Mouse (Mus musculus) embryonic facial prominence, embryonic 15.5 days (tissue): Measurements from ENCODE around the gene Ep300. TPM values are rescaled to one million over a fixed set of nuclear protein-coding genes. Genes with fewer than 3 reads are reported as not detected.

Source experiments
- ATAC-seq: fragments of 200-750 bp; cut with Nextera tagmentation; 2 replicates; pipeline ENCODE4 v1.8.0; 2017; ENCODE audit warnings: low read depth, moderate TSS enrichment; ENCODE audit not compliant: insufficient number of reproducible peaks, low FRiP score, low TSS enrichment
- H3K27ac ChIP-seq: fragments of 300-500 bp; sonication (generic); replicated peaks from 2 replicates; pipeline ENCODE4 v1.5.1; 2015; ENCODE audit warnings: mild to moderate bottlenecking, inconsistent platforms
- H3K27me3 ChIP-seq: fragments of 300-500 bp; sonication (generic); 2 replicates; pipeline ENCODE4 v1.6.1; 2015; ENCODE audit warnings: inconsistent platforms
- H3K36me3 ChIP-seq: fragments of 300-500 bp; sonication (generic); 2 replicates; pipeline ENCODE4 v1.6.1; 2015; ENCODE audit warnings: mild to moderate bottlenecking, inconsistent platforms
- H3K4me1 ChIP-seq: fragments of 300-500 bp; sonication (generic); 2 replicates; pipeline ENCODE4 v1.6.1; 2015; ENCODE audit warnings: inconsistent platforms
- H3K4me2 ChIP-seq: fragments of 300-500 bp; sonication (generic); replicated peaks from 2 replicates; pipeline ENCODE4 v1.6.1; 2015; ENCODE audit warnings: mild to moderate bottlenecking, inconsistent platforms
- H3K4me3 ChIP-seq: fragments of 300-500 bp; sonication (generic); replicated peaks from 2 replicates; pipeline ENCODE4 v1.5.1; 2015; ENCODE audit warnings: mild to moderate bottlenecking, inconsistent platforms
- H3K9ac ChIP-seq: fragments of 300-500 bp; sonication (generic); 2 replicates; pipeline ENCODE4 v1.6.1; 2015; ENCODE audit warnings: inconsistent platforms
- H3K9me3 ChIP-seq: fragments of 300-500 bp; sonication (generic); replicated peaks from 2 replicates; pipeline ENCODE4 v1.6.1; 2016; ENCODE audit warnings: inconsistent platforms
- WGBS: fragments of 180-500 bp; shearing (Covaris S2); methylation state at CpG from one replicate; pipeline ENCODE4 v1.1.7; 2015; 5-methylcytosine and 5-hydroxymethylcytosine counted together
- polyA plus RNA-seq: library from polyadenylated mRNA; unstranded; fragments of >200 nt; fragmentation: Nextera tagmentation; extraction: Ambion mirVana; gene quantifications from 2 replicates; pipeline ENCODE4 v1.2.1, GENCODE M21; 2015

The Ep300 gene
- 19.2 and 22.9 TPM in 2 replicates for polyA plus RNA-seq

DNA sequence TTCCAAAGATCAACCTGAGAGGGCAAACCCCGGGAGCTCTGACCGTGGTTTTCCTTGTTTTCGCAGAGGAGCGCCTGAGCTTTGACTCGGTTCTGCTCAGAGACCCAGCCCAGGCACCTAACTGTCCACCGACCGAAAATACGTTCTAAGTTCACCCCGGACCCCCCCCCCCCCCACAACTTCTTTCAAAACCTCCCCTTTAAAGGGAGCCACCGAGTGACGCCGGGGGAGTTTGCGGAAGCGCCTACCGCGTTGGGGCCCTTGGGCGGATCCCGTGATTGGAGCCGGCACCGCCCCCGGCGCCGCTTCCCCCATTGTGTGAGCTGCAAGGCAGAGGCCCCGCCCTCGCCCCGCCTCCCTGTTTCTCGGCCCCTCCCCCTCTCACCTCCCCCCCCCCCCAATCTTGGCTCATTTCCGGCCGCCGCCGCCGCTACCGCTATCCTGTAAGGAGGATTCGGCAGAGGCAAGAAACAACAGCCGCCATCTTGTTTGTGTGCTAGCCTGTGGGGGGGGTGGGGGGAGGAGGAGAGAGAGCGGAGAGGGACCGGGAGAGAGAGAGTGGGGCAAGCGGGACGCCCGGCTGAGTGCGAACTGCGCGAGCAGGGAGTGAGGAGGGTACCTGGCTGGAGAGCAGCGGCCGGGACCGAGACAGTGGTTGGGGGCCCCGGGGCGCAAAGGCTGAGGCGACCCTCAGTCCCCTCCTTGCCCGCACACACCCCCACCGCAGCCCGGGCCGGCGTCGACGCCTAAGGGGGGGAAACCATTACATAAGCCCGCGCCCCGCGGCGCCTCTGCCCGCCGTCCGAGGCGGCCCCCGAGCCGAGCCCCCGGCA, at the start of gene Ep300:
Gene Ep300 (plus strand): TSS at position 439 of the 833 bp plus-strand sequence.
- Histone ChIP-seq H3K9me3 (no peaks in the 10 kb centered on the region), H3K4me1 (peaks cover 11% of the 10 kb centered on the region), H3K27ac (peak within 1 kb of the TSS; percentile 100), H3K4me2 (peak within 1 kb of the TSS; percentile 58), H3K9ac (peak within 1 kb of the TSS; percentile 99), H3K27me3 (no peaks in the 10 kb centered on the region), H3K4me3 (peak within 1 kb of the TSS; percentile 68), H3K36me3 (no peaks in the 10 kb centered on the region)
- WGBS: under 1% methylated on average over 68 of the region's 68 CpGs
- peak; percentile 93 for ATAC-seq

- WGBS: 46% methylated on average over 9 of the region's 9 CpGs
- no peaks in the 10 kb centered on the region for H3K27me3 ChIP-seq
- H3K4me2 ChIP-seq: no peak overlapping the region
- H3K4me1 ChIP-seq: no peaks in the 10 kb centered on the region
- no peak for ATAC-seq
- H3K9me3 ChIP-seq: no peaks in the 10 kb centered on the region
- H3K27ac ChIP-seq: no peak overlapping the region
- H3K9ac ChIP-seq: no peak overlapping the region
- no peak overlapping the region for H3K4me3 ChIP-seq
- H3K36me3 ChIP-seq: no peaks in the 10 kb centered on the region
Measured at GRCm38 (mm10) chr15:81535881-81536351, 49.2 kb upstream of the Ep300 start.

DNA sequence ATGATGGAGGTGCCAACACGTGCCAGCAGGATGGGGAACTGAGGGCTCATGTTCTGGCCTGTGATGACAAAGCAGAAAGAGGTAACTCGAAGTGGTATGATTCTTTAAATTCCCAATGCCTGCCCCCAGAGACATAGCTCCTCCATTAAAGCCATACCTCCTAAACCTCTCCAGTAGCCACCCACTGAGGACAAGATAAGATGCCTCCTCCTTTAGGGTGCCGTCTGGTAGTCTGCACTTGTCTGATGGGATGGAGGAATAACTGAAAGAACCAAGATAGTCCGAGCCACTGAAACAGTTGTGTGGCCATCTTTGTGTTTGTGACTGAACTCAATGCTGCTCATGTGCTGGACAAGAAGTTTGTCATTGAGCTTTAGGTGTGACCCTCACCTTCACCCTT, 47.0 kb upstream of the Ep300 start:
- no peak overlapping the region for H3K4me2 ChIP-seq
- H3K4me3 ChIP-seq: no peak overlapping the region
- H3K9me3 ChIP-seq: no peaks in the 10 kb centered on the region
- 73% methylated on average over 4 of the region's 4 CpGs for WGBS
- ATAC-seq: no peak
- H3K4me1 ChIP-seq: no peaks in the 10 kb centered on the region
- H3K27ac ChIP-seq: no peak overlapping the region
- H3K36me3 ChIP-seq: no peaks in the 10 kb centered on the region
- no peaks in the 10 kb centered on the region for H3K27me3 ChIP-seq
- H3K9ac ChIP-seq: no peak overlapping the region

GRCm38 (mm10) chr15:81539560-81539959, 45.6 kb upstream of the Ep300 start:
- Histone ChIP-seq H3K27ac (no peak overlapping the region), H3K4me2 (no peak overlapping the region), H3K9me3 (no peaks in the 10 kb centered on the region), H3K36me3 (no peaks in the 10 kb centered on the region), H3K4me3 (no peak overlapping the region), H3K9ac (no peak overlapping the region), H3K27me3 (no peaks in the 10 kb centered on the region), H3K4me1 (no peaks in the 10 kb centered on the region)
- no peak for ATAC-seq
- 65% methylated on average over 2 of the region's 2 CpGs for WGBS

DNA sequence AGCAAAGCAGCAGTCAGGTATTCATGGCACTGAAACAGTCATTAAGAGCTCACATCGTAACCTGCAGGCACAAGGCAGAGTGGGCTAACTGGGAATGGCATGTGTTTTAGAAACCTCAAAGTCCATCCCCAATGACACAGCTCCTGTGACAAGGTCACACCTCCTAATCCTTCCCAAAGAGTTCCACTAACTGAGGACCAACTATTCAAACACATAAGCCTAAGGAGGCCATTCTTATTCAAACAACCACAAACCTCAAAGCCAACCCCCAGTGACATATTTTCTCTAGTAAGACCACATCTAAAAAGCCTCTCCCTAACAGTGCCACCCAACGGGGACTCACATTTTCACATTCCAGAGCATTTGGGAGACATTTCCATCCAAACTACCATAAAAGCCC, 40.2 kb upstream of the Ep300 start:
- no peak for ATAC-seq
- H3K36me3 ChIP-seq: no peaks in the 10 kb centered on the region
- no peak overlapping the region for H3K4me3 ChIP-seq
- H3K27me3 ChIP-seq: no peaks in the 10 kb centered on the region
- WGBS: 84% methylated on average over 2 of the region's 2 CpGs
- H3K4me1 ChIP-seq: no peaks in the 10 kb centered on the region
- H3K9me3 ChIP-seq: no peaks in the 10 kb centered on the region
- H3K9ac ChIP-seq: no peak overlapping the region
- H3K4me2 ChIP-seq: no peak overlapping the region
- H3K27ac ChIP-seq: no peak overlapping the region

DNA sequence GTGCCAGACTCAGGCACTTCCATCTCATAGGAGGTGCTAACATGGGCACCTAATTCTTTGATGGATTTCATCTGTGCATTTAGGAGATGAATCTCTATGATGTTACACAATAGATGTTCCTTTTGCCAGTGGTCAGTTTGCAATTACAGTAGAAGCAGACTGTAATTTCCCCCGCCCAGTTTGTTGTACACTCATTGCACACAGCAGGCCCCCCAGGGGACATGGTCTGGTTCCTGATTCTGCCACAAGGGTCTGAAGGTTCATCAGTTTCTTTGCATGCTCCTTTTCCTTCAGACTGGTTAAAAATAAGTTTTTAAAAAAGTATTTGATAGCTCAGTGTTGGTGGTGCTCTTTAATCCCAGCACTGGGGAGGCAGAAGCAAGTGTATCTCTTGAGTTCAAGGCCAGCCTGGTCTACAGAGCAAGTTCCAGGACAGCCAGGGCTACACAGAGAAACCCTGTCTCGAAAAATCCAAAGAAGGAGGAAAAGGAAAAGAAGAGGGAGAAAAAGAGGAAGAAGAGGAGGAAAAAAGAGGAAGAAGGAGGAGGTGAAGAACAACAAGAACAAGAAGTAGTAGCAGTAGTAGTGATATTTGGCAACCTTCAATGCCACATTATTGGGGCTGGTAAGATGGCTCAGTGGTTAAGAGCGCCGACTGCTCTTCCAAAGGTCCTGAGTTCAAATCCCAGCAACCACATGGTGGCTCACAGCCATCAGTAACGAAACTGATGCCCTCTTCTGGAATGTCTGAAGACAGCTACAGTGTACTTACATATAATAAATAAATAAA, 39.6 kb upstream of the Ep300 start:
- Histone ChIP-seq H3K36me3 (no peaks in the 10 kb centered on the region), H3K9ac (no peak overlapping the region), H3K4me3 (no peak overlapping the region), H3K27ac (no peak overlapping the region), H3K4me2 (no peak overlapping the region), H3K4me1 (no peaks in the 10 kb centered on the region), H3K27me3 (no peaks in the 10 kb centered on the region), H3K9me3 (no peaks in the 10 kb centered on the region)
- 75% methylated on average over 5 of the region's 5 CpGs for WGBS
- ATAC-seq: no peak

DNA sequence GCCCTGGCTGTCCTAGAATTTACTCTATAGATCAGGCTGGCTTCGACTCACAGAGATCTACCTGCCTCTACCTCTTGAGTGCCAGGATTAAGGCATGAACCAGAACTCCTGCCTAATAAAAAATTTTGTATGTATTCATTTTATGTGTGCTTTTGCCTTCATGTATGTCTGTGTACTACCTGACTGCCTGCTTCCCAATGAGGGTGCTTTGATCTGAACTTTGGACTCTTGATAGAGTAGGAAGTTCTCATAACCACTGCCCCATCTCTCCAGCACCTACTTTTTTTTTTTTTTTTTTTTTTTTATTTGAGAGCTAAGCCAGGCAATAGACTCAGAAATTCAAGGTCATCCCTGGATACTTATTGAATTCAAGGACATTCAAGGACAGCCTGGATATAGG, 31.7 kb upstream of the Ep300 start:
- no peak for ATAC-seq
- Histone ChIP-seq H3K27me3 (no peaks in the 10 kb centered on the region), H3K4me2 (no peak overlapping the region), H3K9ac (no peak overlapping the region), H3K4me3 (no peak overlapping the region), H3K9me3 (no peaks in the 10 kb centered on the region), H3K27ac (no peak overlapping the region), H3K36me3 (no peaks in the 10 kb centered on the region), H3K4me1 (no peaks in the 10 kb centered on the region)
- WGBS: 78% methylated on average over 1 of the region's 1 CpGs

DNA sequence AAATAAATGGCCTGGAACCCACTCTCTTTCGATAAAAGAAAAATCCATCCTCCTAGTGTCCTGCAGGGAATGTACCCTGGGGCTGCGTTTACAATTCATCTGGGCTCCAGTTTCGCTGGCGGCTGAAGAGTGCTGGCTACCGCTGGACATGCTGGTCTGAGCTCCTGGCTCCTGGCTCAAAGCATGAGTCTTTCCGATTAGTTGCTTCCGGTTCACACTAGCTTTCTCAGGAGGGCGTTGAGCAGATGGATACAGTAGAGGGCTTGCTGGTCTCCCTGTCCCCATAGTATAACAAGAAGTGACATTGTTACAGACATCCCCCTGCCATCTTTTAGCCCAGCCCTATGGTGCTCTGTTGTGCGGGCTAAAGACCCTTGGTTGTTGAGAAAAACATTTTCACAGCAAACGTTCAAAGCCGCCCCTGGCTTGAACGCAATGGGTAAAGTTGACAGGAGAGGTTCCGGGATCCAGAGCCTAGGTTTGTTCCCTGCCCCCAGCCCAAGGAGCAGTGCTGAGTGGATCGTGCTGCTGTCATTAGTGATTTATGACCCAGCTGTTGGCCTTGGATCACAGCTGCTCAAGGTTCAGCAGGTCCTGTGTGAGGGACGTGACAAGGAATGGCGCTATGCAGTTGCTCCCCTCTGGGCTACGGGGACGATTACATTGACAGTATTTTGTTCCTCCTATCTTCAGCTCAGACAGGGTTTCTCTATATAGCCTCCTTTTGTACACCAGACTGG, 30.4 kb upstream of the Ep300 start:
- Histone ChIP-seq H3K4me2 (no peak overlapping the region), H3K9ac (no peak overlapping the region), H3K4me3 (no peak overlapping the region), H3K36me3 (no peaks in the 10 kb centered on the region), H3K9me3 (no peaks in the 10 kb centered on the region), H3K27me3 (no peaks in the 10 kb centered on the region), H3K4me1 (no peaks in the 10 kb centered on the region), H3K27ac (no peak overlapping the region)
- no peak for ATAC-seq
- 58% methylated on average over 18 of the region's 18 CpGs for WGBS

- H3K9ac ChIP-seq: no peak overlapping the region
- WGBS: 68% methylated on average over 3 of the region's 3 CpGs
- H3K4me1 ChIP-seq: no peaks in the 10 kb centered on the region
- ATAC-seq: no peak
- no peak overlapping the region for H3K27ac ChIP-seq
- no peaks in the 10 kb centered on the region for H3K27me3 ChIP-seq
- H3K36me3 ChIP-seq: no peaks in the 10 kb centered on the region
- H3K9me3 ChIP-seq: no peaks in the 10 kb centered on the region
- no peak overlapping the region for H3K4me2 ChIP-seq
- no peak overlapping the region for H3K4me3 ChIP-seq
Measured at GRCm38 (mm10) chr15:81555986-81556385, 29.2 kb upstream of the Ep300 start.

DNA sequence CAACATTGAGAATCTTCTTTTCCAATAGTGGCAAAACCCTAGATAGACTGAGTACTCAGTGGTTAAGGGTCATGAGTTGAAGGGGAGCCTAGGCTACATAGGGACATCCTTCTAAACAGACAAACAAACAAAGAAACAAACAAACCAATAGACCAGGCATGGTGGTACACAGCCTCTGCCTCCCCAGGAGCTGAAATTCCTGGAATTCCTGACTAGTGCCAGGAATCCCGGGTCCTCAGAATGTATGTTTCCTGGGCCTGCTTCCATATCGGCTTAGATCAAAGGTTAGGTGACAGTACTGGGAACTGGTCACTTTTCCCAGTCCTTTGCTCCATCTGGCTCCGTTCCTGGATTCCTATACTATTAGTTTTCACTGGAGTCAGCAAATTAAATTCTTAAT, 23.6 kb upstream of the Ep300 start:
- 37% methylated on average over 3 of the region's 3 CpGs for WGBS

GRCm38 (mm10) chr15:81561996-81562395, 23.2 kb upstream of the Ep300 start:
- H3K27ac ChIP-seq: no peak overlapping the region
- no peaks in the 10 kb centered on the region for H3K27me3 ChIP-seq
- no peak for ATAC-seq
- H3K4me3 ChIP-seq: no peak overlapping the region
- H3K9me3 ChIP-seq: no peaks in the 10 kb centered on the region
- WGBS: 51% methylated on average over 9 of the region's 9 CpGs
- no peaks in the 10 kb centered on the region for H3K36me3 ChIP-seq
- H3K4me1 ChIP-seq: no peaks in the 10 kb centered on the region
- no peak overlapping the region for H3K9ac ChIP-seq
- H3K4me2 ChIP-seq: no peak overlapping the region

More for the DNA sequence above, 23.6 kb upstream of the Ep300 start:
- H3K27ac ChIP-seq: no peak overlapping the region
- no peak for ATAC-seq
- H3K4me3 ChIP-seq: no peak overlapping the region
- H3K27me3 ChIP-seq: no peaks in the 10 kb centered on the region
- H3K4me2 ChIP-seq: no peak overlapping the region
- H3K9ac ChIP-seq: no peak overlapping the region
- H3K9me3 ChIP-seq: no peaks in the 10 kb centered on the region
- H3K4me1 ChIP-seq: no peaks in the 10 kb centered on the region
- no peaks in the 10 kb centered on the region for H3K36me3 ChIP-seq
